Mouse (Mus musculus) heart, postnatal 25 days (tissue): ENCODE results near the gene Akr1cl. TPM values are rescaled to one million over a fixed set of nuclear protein-coding genes. Genes with fewer than 3 reads are reported as not detected.
"Not testable (repeated sequence)": the region's sequence is repeated elsewhere in the genome, so short reads cannot be mapped to it uniquely, and the experiment has no call there.

Source experiments
- DNase-seq: peaks from one replicate; pipeline ENCODE4 v3.0.0; 2022; ENCODE audit warnings: low spot score
- intact Hi-C: fragments of 180-260 bp; cut with DNase I; formaldehyde crosslinking; loops from one replicate; pipeline ENCODE4 v1.15.1; 2025
- total RNA-seq, 2 experiments: library from RNA; stranded (reverse); gene quantifications; 2 replicates each; pipeline ENCODE4 v1.2.3; 2021

Akr1cl gene
- total RNA-seq, result not detected

- intact Hi-C loops, result no loop called here
- DNase-seq, result no peak
Measured at GRCm38 (mm10) chr1:65032641-65033040, at the start of gene Akr1cl. Gene Akr1cl, minus strand, starts transcription at chr1:65032759.

GRCm38 (mm10) chr1:65082188-65082587, 49.6 kb upstream of the Akr1cl start, which contains the start of gene Crygb:
Gene Crygb, minus strand, starts transcription at chr1:65082288.
- DNase-seq, result no peak
- intact Hi-C loops, result no loop called here

DNA sequence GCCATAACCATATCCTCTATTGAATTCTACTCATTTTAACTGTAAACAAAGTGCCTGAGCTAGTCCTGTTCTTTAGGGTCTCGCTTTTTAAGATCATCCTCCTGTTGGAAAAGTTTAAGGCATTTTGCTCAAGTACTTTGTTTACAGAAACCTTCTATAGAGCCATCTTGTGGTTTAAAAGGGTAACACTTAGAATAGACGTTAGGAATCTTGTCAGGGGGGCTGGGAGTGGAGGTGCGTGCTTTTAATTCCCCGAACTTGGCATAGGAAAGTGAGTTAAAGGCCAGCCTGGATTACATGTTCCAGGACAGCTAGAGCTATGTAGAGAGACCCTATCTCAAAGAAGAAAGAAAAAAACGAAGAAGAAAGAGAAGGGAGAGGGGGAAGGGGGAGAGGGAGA, 43.0 kb upstream of the Akr1cl start:
- DNase-seq, result no peak
- intact Hi-C loops, result no loop called here

DNA sequence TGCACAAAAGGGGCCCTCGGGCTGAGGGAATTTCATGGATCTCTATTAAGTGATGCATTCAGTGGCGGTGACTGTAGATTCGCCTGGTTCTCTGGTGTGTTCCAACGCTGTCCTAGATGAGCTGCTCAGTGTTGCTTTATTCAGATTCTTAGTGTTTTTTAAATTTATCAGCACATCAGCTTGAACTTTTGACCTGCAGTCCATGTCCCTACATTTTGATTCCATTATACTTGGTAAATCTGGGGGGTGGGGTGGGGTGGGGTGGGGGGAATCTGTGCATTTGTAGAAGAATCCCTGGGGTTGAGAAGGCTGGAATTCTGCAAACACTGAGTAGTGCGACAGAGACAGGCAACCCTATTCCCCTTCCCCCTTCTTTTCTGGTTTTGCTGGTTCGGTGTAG, 41.0 kb upstream of the Akr1cl start, which contains the start of gene Crygc:
Gene Crygc (minus strand): TSS at position 101 of the 400 bp plus-strand sequence.
- intact Hi-C loops, result no loop called here
- DNase-seq, result no peak

DNA sequence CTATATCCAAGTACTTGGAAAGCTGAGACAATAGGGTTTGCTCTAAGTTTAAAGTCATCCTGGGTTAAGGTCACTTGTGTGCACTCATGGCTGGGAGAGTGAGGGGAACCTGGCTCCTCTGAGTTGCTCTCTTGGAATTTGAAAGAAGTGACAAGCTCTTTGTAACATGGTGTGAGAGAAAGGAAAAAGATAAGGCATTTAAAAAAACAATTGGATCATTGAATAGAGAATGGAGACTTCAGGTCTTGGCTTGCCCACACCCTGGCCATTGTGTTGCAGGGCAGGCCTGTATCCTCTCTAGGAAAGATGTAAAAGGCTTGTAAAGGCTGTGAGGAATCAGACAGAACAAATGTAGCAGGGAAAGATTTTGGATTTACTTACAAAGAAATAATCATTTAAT, 35.3 kb upstream of the Akr1cl start:
- intact Hi-C loops, result no loop called here
- no peak for DNase-seq

GRCm38 (mm10) chr1:65064201-65064600, 31.6 kb upstream of the Akr1cl start:
- intact Hi-C loops, result no loop called here
- DNase-seq, result no peak

- no peak for DNase-seq
- intact Hi-C loops, result no loop called here
Measured at GRCm38 (mm10) chr1:65063352-65063751, 30.8 kb upstream of the Akr1cl start, which contains the start of gene Crygd. Gene Crygd, minus strand, starts transcription at chr1:65063452.

GRCm38 (mm10) chr1:65052140-65052539, 19.6 kb upstream of the Akr1cl start:
- DNase-seq, result no peak
- intact Hi-C loops, result no loop called here

GRCm38 (mm10) chr1:65051696-65052095, 19.1 kb upstream of the Akr1cl start:
- no peak for DNase-seq
- intact Hi-C loops, result no loop called here

GRCm38 (mm10) chr1:65050952-65051351, 18.4 kb upstream of the Akr1cl start, which contains the start of gene Cryge:
Gene Cryge, minus strand, starts transcription at chr1:65051149.
- DNase-seq, intact Hi-C loops: not testable (repeated sequence)

- DNase-seq, result no peak
- intact Hi-C loops, result no loop called here
Measured at GRCm38 (mm10) chr1:65048781-65049180, 16.2 kb upstream of the Akr1cl start.

- DNase-seq, result no peak
- intact Hi-C loops, result loop anchor here (2.0 kb wide), 1 partner anchor 132 kb away; no protein-coding TSS in a partner anchor
Measured at GRCm38 (mm10) chr1:65046401-65047109, 14.0 kb upstream of the Akr1cl start.

DNA sequence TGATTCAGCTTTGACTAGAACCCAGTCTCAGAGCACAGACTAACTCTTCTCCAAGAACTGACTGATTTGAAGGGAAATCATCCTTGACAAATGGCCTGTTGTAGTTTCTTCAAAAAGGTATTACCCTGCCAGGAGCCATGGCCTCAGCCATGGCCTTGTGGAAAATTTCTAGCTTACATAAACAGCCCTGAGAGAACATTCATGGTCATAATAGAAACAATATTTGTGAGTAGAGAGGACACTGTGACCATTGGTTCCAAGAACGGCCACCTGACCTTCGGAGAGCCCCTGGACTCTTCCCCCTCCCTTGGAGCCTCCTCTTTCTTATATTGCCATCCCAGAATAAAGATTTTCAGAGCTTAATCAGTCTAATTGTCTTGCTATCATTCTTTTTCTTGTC, 10.9 kb upstream of the Akr1cl start:
- no peak for DNase-seq
- intact Hi-C loops, result no loop called here

- no peak for DNase-seq
- intact Hi-C loops, result no loop called here
Measured at GRCm38 (mm10) chr1:65041837-65042236, 9.3 kb upstream of the Akr1cl start.

DNA sequence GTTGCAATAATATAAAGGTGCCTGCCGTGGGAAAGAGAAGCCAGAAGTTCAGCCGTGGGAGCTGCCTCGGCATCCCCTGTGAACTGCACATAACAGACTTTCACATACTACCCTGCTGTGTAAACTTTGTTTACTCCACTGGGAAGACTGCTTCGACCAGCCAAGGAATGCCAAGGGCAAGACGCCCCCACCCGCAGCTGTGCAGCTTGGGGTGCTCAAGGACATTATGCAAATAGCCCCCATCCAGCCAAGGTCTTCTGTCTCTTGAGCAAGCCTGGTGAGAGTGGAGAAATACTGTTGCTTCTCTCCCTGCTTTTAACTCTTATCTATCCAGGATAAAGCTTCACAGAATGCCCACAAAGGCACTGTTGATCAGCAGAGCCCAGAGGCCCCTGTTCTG, 8.2 kb upstream of the Akr1cl start:
- intact Hi-C loops, result no loop called here
- no peak for DNase-seq

GRCm38 (mm10) chr1:65039679-65040078, 7.1 kb upstream of the Akr1cl start:
- intact Hi-C loops, result no loop called here

GRCm38 (mm10) chr1:65037542-65037941, 5.0 kb upstream of the Akr1cl start:
- DNase-seq, result no peak
- intact Hi-C loops, result no loop called here

More at GRCm38 (mm10) chr1:65039679-65040078, 7.1 kb upstream of the Akr1cl start:
- no peak for DNase-seq

DNA sequence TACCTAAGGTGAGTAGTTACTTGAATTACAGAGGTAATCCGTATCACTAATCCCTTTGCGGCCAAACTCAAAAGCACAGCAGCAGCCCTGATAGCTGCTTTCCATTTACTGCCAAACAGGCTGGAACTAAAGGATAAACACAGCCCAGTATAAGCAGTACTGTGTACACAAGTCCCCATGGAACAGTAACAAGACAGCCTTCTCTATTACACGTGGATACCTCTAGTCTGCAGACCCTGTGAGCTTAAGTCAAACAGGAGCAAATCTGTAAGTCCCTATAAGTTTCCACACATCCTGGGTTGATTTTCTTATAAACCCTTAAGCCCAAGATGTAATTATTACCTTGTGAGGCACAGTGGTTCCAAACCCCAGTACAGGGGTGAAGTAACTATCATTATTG, 3.0 kb upstream of the Akr1cl start:
- no peak for DNase-seq
- intact Hi-C loops, result no loop called here

GRCm38 (mm10) chr1:65028206-65028605, 4.4 kb downstream of the Akr1cl start:
- DNase-seq, result no peak
- intact Hi-C loops, result no loop called here

DNA sequence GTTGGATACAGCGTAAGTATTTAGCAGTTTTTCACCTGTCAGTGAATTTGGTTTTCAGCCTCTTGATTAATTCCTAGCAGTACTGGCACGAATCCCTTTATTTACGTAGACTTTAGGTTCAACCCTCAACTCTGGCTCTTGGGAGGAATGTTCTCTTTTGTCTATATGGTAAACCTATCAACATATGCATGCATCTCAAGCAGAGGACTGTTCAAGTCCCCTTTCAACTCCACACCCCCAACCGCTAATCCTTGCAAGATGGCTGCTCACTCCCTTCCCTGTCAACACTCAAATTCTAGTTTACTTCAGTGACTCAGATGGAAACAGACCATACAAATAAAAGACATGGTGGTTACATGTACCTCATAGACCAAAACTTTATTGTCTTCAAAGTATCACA, 19.8 kb downstream of the Akr1cl start:
- no peak for DNase-seq
- intact Hi-C loops, result loop anchor here (5.0 kb wide), 2 partner anchors 395 to 1355 kb away; partner anchors contain the start of gene Mettl21a

GRCm38 (mm10) chr1:65010153-65010552, 22.4 kb downstream of the Akr1cl start:
- no peak for DNase-seq
- intact Hi-C loops, result loop anchor here (5.0 kb wide), 2 partner anchors 393 to 1353 kb away; partner anchors contain the start of gene Mettl21a
